Mouse (Mus musculus): ENCODE data around the gene Tbxas1. TPM values are rescaled to one million over a fixed set of nuclear protein-coding genes. Genes with fewer than 3 reads are reported as not detected.

Gene Tbxas1
- polyA plus RNA-seq, 1 experiment from 2014 or later, result 5.5 TPM

DNA sequence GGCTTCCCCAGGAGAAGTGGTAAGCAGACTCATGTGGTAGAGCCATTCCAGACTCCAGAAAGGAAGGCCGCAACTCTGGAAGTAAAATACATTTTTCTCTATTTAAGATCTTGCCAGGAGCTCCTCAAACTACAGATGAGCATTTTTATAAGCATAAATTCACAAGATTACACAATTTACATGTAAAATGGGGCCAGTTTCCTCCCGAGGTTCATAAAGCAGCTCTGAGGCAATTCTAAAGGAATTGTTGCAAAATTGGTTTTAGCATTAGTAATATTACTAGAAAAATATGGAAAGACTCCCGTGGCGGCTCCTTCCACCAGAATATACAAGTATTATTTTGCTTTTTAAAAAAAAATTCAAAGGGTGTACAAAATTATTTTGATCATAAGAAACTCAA is 100.7 kb downstream of the Tbxas1 start:
- Histone ChIP-seq H3K27ac (ENCODE audit: low read length) (no peak overlapping the region), H3K4me1 (ENCODE audit: insufficient read depth, low read depth, low read length) (no peaks in the 10 kb centered on the region), H3K9ac (replicated peaks; ENCODE audit: low read depth) (no peak overlapping the region), H3K4me3 (ENCODE audit: low read depth, low read length) (no peak overlapping the region), H3K4me2 (replicated peaks; ENCODE audit: low read depth, low read length) (no peak overlapping the region), H3K27me3 (replicated peaks; ENCODE audit: insufficient read depth, low read length) (no peaks in the 10 kb centered on the region), H3K36me3 (ENCODE audit: insufficient read depth, low read length) (no peaks in the 10 kb centered on the region), H3K9me3 (ENCODE audit: low read length) (no peaks in the 10 kb centered on the region)
- WGBS, result 75% methylated on average over 4 of the region's 4 CpGs
- ATAC-seq, result no peak
- no peak for TF ChIP-seq EP300 (IDR thresholded peaks at IDR 0.05)
- no peak for TF ChIP-seq CTCF (IDR thresholded peaks at IDR 0.05)
- peak; percentile 72 for DNase-seq (ENCODE audit: low spot score)

- 80% methylated on average over 2 of the region's 2 CpGs for WGBS
- Histone ChIP-seq H3K27me3 (replicated peaks; ENCODE audit: insufficient read depth, low read length) (no peaks in the 10 kb centered on the region), H3K36me3 (ENCODE audit: insufficient read depth, low read length) (no peaks in the 10 kb centered on the region), H3K9me3 (ENCODE audit: low read length) (no peaks in the 10 kb centered on the region), H3K4me2 (replicated peaks; ENCODE audit: low read depth, low read length) (no peak overlapping the region), H3K27ac (ENCODE audit: low read length) (no peak overlapping the region), H3K4me3 (ENCODE audit: low read depth, low read length) (no peak overlapping the region), H3K4me1 (ENCODE audit: insufficient read depth, low read depth, low read length) (no peaks in the 10 kb centered on the region), H3K9ac (replicated peaks; ENCODE audit: low read depth) (no peak overlapping the region)
- ATAC-seq (no peak), DNase-seq (ENCODE audit: low spot score) (no peak)
- no peak for TF ChIP-seq CTCF (IDR thresholded peaks at IDR 0.05)
- no peak for TF ChIP-seq EP300 (IDR thresholded peaks at IDR 0.05)
Measured at GRCm38 (mm10) chr6:38976355-38976754, 101.2 kb downstream of the Tbxas1 start.

DNA sequence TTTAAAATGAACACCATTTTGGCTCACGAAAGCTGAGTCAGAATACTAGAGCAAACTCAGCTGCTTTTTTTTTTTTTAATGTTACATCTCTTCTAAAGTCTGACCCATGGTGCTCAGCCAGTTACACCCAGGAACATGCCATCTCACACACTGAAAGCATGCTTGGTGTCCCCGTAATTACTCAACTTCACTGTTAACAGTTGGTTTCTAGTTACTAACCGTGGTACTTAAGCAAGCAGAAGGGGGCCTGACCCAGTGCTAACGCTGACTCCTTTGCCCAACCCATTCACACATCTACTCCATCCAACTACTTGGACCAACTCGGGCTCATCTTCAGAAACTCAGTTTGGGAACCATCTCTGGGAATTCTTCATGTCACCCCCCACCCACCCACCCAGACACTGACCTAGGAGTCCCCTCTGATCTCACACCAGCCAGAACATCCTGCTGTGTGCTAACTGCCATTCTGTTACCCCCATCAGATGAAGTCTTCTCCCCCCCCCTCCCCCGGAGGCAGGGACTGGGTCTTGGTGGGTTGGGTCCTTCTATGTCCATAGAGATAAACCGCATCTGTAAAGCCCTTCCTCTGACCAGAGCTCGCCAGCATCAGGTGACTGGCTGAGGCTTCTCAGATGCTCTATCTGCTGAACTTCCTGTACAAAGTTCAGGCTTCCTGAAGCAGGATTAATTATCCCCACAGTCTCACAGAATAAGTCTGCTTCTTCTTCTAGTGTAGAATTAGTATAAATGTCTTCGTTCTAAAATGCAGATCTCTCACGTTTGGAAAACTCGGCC is 105.9 kb downstream of the Tbxas1 start:
- Histone ChIP-seq H3K9me3 (ENCODE audit: low read length) (no peaks in the 10 kb centered on the region), H3K4me2 (replicated peaks; ENCODE audit: low read depth, low read length) (no peak overlapping the region), H3K27ac (ENCODE audit: low read length) (no peak overlapping the region), H3K27me3 (replicated peaks; ENCODE audit: insufficient read depth, low read length) (no peaks in the 10 kb centered on the region), H3K36me3 (ENCODE audit: insufficient read depth, low read length) (no peaks in the 10 kb centered on the region), H3K4me3 (ENCODE audit: low read depth, low read length) (no peak overlapping the region), H3K9ac (replicated peaks; ENCODE audit: low read depth) (no peak overlapping the region), H3K4me1 (ENCODE audit: insufficient read depth, low read depth, low read length) (no peaks in the 10 kb centered on the region)
- TF ChIP-seq CTCF (IDR thresholded peaks at IDR 0.05) (no peak), EP300 (IDR thresholded peaks at IDR 0.05) (0 out of 2 replicates have a peak, but pooled peaks have one; percentile 9)
- ATAC-seq, result peak; percentile 76
- WGBS, result 52% methylated on average over 11 of the region's 11 CpGs
- DNase-seq (ENCODE audit: low spot score), result no peak

- H3K27ac ChIP-seq (ENCODE audit: low read length), result no peak overlapping the region
- TF ChIP-seq CTCF (IDR thresholded peaks at IDR 0.05), result no peak
- no peak for TF ChIP-seq EP300 (IDR thresholded peaks at IDR 0.05)
- ATAC-seq (no peak), DNase-seq (ENCODE audit: low spot score) (no peak)
- 0 out of 2 replicates have a peak, but pooled peaks cover 2% of the 10 kb centered on the region for H3K4me1 ChIP-seq (ENCODE audit: insufficient read depth, low read depth, low read length)
- H3K9ac ChIP-seq (replicated peaks; ENCODE audit: low read depth), result no peak overlapping the region
- H3K4me3 ChIP-seq (ENCODE audit: low read depth, low read length), result no peak overlapping the region
- no peaks in the 10 kb centered on the region for H3K9me3 ChIP-seq (ENCODE audit: low read length)
- H3K27me3 ChIP-seq (replicated peaks; ENCODE audit: insufficient read depth, low read length), result no peaks in the 10 kb centered on the region
- no peaks in the 10 kb centered on the region for H3K36me3 ChIP-seq (ENCODE audit: insufficient read depth, low read length)
- WGBS, result 88% methylated on average over 8 of the region's 8 CpGs
- no peak overlapping the region for H3K4me2 ChIP-seq (replicated peaks; ENCODE audit: low read depth, low read length)
Measured at GRCm38 (mm10) chr6:38982071-38982470, 106.9 kb downstream of the Tbxas1 start.

DNA sequence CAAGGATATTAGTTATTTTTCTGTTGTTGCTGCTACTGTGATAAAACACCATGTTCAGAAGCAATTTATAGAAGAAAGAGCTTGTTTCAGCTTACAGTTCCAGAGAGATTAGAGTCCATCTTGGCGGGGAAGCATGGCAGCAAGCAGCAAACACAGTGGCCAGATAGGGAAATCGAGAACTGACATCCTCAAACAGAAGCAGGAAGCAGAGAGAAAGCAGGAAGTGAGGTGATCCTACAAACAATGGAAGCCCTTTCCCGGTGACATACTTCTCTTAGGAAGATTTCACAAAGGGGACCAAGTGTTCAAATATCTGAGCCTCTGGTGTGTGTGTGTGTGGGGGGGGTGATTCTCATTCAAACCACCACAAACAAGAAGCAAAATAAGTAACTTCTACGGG is 107.5 kb downstream of the Tbxas1 start:
- H3K4me2 ChIP-seq (replicated peaks; ENCODE audit: low read depth, low read length), result no peak overlapping the region
- TF ChIP-seq EP300 (IDR thresholded peaks at IDR 0.05) (no peak), CTCF (IDR thresholded peaks at IDR 0.05) (no peak)
- no peak overlapping the region for H3K27ac ChIP-seq (ENCODE audit: low read length)
- ATAC-seq (no peak), DNase-seq (ENCODE audit: low spot score) (no peak)
- no peaks in the 10 kb centered on the region for H3K27me3 ChIP-seq (replicated peaks; ENCODE audit: insufficient read depth, low read length)
- no peak overlapping the region for H3K4me3 ChIP-seq (ENCODE audit: low read depth, low read length)
- H3K9ac ChIP-seq (replicated peaks; ENCODE audit: low read depth), result no peak overlapping the region
- 54% methylated on average over 4 of the region's 4 CpGs for WGBS
- no peaks in the 10 kb centered on the region for H3K9me3 ChIP-seq (ENCODE audit: low read length)
- H3K36me3 ChIP-seq (ENCODE audit: insufficient read depth, low read length), result no peaks in the 10 kb centered on the region
- 0 out of 2 replicates have a peak, but pooled peaks cover 2% of the 10 kb centered on the region for H3K4me1 ChIP-seq (ENCODE audit: insufficient read depth, low read depth, low read length)

DNA sequence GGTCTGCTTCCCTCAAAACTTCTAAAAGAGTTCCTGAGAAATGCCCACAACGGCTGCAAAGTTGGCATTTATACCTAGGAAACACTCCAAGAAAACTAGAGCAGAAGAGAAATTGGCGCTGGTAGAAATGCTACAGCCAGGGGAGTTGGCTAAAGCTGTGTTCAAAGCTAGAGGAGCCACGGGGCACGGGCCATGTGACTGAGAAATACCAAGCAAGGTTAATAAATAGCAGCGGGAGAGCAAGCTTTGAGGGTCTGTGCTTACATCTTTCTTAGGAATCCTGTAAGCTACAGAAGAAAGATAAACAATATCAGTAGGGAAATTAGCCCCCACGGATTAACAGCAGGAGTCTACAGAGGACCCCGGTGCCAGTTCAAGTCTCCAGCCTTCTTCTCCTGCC is 107.9 kb downstream of the Tbxas1 start:
- TF ChIP-seq EP300 (IDR thresholded peaks at IDR 0.05), result no peak
- TF ChIP-seq CTCF (IDR thresholded peaks at IDR 0.05), result no peak
- Histone ChIP-seq H3K27me3 (replicated peaks; ENCODE audit: insufficient read depth, low read length) (no peaks in the 10 kb centered on the region), H3K4me3 (ENCODE audit: low read depth, low read length) (no peak overlapping the region), H3K27ac (ENCODE audit: low read length) (no peak overlapping the region), H3K36me3 (ENCODE audit: insufficient read depth, low read length) (no peaks in the 10 kb centered on the region), H3K4me1 (ENCODE audit: insufficient read depth, low read depth, low read length) (0 out of 2 replicates have a peak, but pooled peaks cover 2% of the 10 kb centered on the region), H3K9me3 (ENCODE audit: low read length) (no peaks in the 10 kb centered on the region), H3K4me2 (replicated peaks; ENCODE audit: low read depth, low read length) (no peak overlapping the region), H3K9ac (replicated peaks; ENCODE audit: low read depth) (no peak overlapping the region)
- no peak for DNase-seq (ENCODE audit: low spot score)
- WGBS, result 34% methylated on average over 7 of the region's 7 CpGs
- no peak for ATAC-seq

Measured in lung, postnatal 0 days (tissue).